Mouse (Mus musculus) kidney, postnatal 0 days (tissue): ENCODE measurements around the gene Ece2. TPM values are rescaled to one million over a fixed set of nuclear protein-coding genes. Genes with fewer than 3 reads are reported as not detected.

Experiments used
- ATAC-seq: fragments of 200-750 bp; cut with Nextera tagmentation; replicated peaks from 2 replicates; pipeline ENCODE4 v1.8.0; 2017; ENCODE audit warnings: low read depth, moderate number of reproducible peaks, moderate TSS enrichment, moderate library complexity; ENCODE audit not compliant: low FRiP score
- DNase-seq: peaks from one replicate; pipeline ENCODE4 v3.0.0-alpha.2; 2016; ENCODE audit warnings: low spot score
- H3K27ac ChIP-seq: fragments of 300-500 bp; sonication (generic); 2 replicates; pipeline ENCODE4 v1.5.1; 2014; ENCODE audit warnings: mild to moderate bottlenecking
- H3K27me3 ChIP-seq: fragments of 300-500 bp; sonication (generic); 2 replicates; pipeline ENCODE4 v1.6.1; 2014; ENCODE audit warnings: low read length, mixed read lengths; ENCODE audit not compliant: insufficient read depth
- H3K36me3 ChIP-seq: fragments of 300-500 bp; sonication (generic); 2 replicates; pipeline ENCODE4 v1.6.1; 2014; ENCODE audit warnings: low read length, mixed read lengths; ENCODE audit not compliant: insufficient read depth
- H3K4me1 ChIP-seq: fragments of 300-500 bp; sonication (generic); replicated peaks from 2 replicates; pipeline ENCODE4 v1.6.1; 2014; ENCODE audit warnings: antibody characterized with exemption, low read length, mixed read lengths; ENCODE audit not compliant: insufficient read depth
- H3K4me2 ChIP-seq: fragments of 300-500 bp; sonication (generic); 2 replicates; pipeline ENCODE4 v1.6.1; 2014; ENCODE audit warnings: mild to moderate bottlenecking, low read length, moderate library complexity, mixed read lengths
- H3K4me3 ChIP-seq: fragments of 300-500 bp; sonication (generic); replicated peaks from 2 replicates; pipeline ENCODE4 v1.5.1; 2014; ENCODE audit warnings: low read depth, low read length
- H3K9ac ChIP-seq: fragments of 300-500 bp; sonication (generic); 2 replicates; pipeline ENCODE4 v1.6.1; 2014; ENCODE audit warnings: low read depth, low read length
- H3K9me3 ChIP-seq: fragments of 300-500 bp; sonication (generic); replicated peaks from 2 replicates; pipeline ENCODE4 v1.6.1; 2016; ENCODE audit warnings: low read length, inconsistent platforms, mixed read lengths
- CTCF ChIP-seq: IDR thresholded peaks from 2 replicates; pipeline ENCODE4 v1.5.1; 2016; ENCODE audit warnings: antibody characterized with exemption, low read depth, mild to moderate bottlenecking, moderate library complexity
- WGBS: fragments of 180-500 bp; shearing (Covaris S2); extraction: QIAGEN DNeasy Blood & Tissue Kit; methylation state at CpG from one replicate; pipeline ENCODE4 v1.1.7; 2014; 5-methylcytosine and 5-hydroxymethylcytosine counted together
- polyA plus RNA-seq: library from polyadenylated mRNA; unstranded; fragments of >200 nt; fragmentation: Nextera tagmentation; extraction: Ambion mirVana; gene quantifications from 2 replicates; pipeline ENCODE4 v1.2.1, GENCODE M21; 2015

Gene Ece2
- polyA plus RNA-seq, 1 experiment from 2014 or later = 1.6 TPM

DNA sequence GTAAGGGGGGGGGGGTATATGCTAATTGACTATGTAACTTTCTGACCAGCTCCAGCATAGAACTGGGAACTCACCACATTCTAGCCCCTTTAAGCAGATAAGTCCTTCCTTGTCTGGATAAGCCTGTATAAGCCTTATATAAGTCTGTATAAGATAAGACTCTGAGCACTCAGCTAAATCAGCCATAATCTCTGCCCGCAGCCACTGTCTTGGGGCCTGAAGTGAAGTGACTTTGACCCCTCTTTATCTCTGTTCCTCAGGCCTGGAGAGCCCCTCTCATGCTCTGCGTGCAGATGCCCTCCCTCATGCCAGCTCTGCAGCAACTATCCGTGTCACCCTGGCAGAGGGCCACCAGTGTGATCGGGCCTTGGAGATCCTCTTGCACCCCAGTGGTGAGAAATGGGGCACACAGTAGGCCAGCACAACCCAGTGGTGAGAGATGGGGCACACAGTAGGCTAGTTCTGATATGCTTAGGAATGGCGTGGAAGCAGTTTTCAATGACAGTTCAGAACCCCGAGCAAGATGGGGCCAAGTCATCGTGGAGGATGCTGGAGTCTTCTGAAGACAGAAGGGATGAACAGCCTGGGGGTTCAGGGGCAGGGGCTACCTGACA is 34.5 kb upstream of the Ece2 start:
- Histone ChIP-seq H3K4me1 (peaks cover 8% of the 10 kb centered on the region), H3K27me3 (peaks cover 26% of the 10 kb centered on the region), H3K9me3 (no peaks in the 10 kb centered on the region), H3K4me3 (no peak overlapping the region), H3K27ac (no peak overlapping the region), H3K9ac (no peak overlapping the region), H3K36me3 (no peaks in the 10 kb centered on the region), H3K4me2 (no peak overlapping the region)
- ATAC-seq (no peak), DNase-seq (no peak)
- WGBS = 83% methylated on average over 7 of the region's 7 CpGs
- no peak for TF ChIP-seq CTCF

DNA sequence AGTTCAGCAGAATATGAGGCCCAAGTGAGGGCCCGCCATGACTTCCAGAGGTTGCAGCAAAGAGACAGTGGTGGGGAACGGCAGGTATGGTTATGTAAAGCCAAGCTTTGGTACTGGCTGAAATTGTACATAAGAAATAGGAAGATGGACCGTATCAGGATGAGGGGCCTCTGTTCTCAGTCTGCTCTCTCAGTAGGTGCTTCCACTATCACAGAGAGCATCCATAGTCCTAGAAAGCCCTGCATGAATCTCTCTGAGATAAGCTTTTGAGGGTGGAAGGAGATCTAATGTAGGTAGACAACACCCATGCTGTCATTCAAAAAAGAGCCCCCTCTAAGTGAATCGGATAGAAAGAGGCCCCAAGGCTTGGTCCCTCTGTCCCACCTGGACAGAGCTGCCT is 33.9 kb upstream of the Ece2 start:
- peaks cover 4% of the 10 kb centered on the region for H3K4me1 ChIP-seq
- peaks cover 23% of the 10 kb centered on the region for H3K27me3 ChIP-seq
- DNase-seq (no peak), ATAC-seq (no peak)
- no peak overlapping the region for H3K27ac ChIP-seq
- WGBS = 84% methylated on average over 4 of the region's 4 CpGs
- H3K4me2 ChIP-seq = no peak overlapping the region
- no peak overlapping the region for H3K9ac ChIP-seq
- no peaks in the 10 kb centered on the region for H3K36me3 ChIP-seq
- H3K4me3 ChIP-seq = no peak overlapping the region
- H3K9me3 ChIP-seq = no peaks in the 10 kb centered on the region
- TF ChIP-seq CTCF = no peak

DNA sequence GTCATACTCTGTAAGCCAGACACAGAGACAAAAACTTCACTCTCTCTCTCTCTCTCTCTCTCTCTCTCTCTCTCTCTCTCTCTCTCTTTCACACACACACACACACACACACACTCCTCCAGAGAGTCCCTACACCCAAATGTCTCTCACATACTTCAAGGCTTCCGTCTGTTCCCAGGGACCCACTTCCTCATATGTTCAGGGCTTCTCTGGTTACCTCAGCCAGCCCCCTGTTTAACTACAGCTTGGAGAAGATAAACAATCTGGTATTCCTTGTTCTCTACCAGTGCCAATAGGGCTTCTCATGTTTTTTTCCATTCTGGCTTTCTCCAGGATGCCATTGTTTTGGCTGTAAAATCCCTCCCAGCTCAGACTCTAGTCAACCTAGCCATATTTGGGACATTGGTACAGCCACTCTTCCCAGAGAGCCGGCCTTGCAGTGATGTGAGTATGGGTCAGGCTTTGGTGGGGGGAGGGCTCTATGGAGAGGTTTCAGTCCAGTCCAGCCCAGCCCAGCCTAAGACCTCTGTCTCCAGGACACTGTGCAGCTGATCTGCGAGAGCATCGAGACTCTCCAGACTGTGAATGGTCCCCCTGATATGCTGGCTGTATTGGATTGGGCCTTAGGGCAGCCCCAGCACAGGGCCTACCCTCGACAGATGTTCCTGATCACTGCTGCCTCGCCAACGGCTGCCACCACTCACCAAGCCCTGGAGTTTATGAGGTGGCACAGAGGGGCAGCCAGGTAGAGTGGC is 32.8 kb upstream of the Ece2 start:
- no peak overlapping the region for H3K9ac ChIP-seq
- no peak for TF ChIP-seq CTCF
- H3K36me3 ChIP-seq = no peaks in the 10 kb centered on the region
- H3K4me1 ChIP-seq = no peaks in the 10 kb centered on the region
- WGBS = 31% methylated on average over 7 of the region's 7 CpGs
- DNase-seq = no peak
- H3K4me2 ChIP-seq = no peak overlapping the region
- H3K4me3 ChIP-seq = no peak overlapping the region
- no peaks in the 10 kb centered on the region for H3K9me3 ChIP-seq
- no peak overlapping the region for H3K27ac ChIP-seq
- peaks cover 11% of the 10 kb centered on the region for H3K27me3 ChIP-seq
- ATAC-seq = no peak

DNA sequence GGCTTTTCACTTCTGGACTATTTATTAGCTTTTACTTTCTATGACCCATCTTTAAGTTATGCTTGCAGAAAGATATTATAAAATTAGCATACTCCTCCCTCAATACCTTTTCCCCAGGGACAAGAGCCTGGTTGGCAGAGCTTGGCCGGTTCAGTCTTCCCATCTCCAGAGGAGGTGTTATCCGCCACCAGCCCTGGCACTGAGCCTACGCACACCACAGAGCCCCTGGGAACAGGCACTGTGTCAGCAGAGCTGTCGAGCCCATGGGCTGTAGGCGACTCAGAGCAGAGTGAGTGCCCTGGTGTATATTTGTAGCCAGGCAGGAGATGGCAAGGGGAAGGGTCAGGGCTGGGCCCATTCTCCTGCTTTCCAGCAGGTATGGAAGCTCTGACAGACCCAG is 29.1 kb upstream of the Ece2 start:
- H3K4me3 ChIP-seq = no peak overlapping the region
- H3K27ac ChIP-seq = no peak overlapping the region
- H3K4me2 ChIP-seq = no peak overlapping the region
- 0 out of 2 replicates have a peak, but pooled peaks cover 8% of the 10 kb centered on the region for H3K36me3 ChIP-seq
- H3K9me3 ChIP-seq = no peaks in the 10 kb centered on the region
- no peaks in the 10 kb centered on the region for H3K27me3 ChIP-seq
- TF ChIP-seq CTCF = no peak
- H3K4me1 ChIP-seq = no peaks in the 10 kb centered on the region
- 69% methylated on average over 5 of the region's 5 CpGs for WGBS
- ATAC-seq = no peak
- no peak for DNase-seq
- H3K9ac ChIP-seq = no peak overlapping the region

GRCm38 (mm10) chr16:20604705-20605104 is 24.9 kb upstream of the Ece2 start:
- H3K27ac ChIP-seq = no peak overlapping the region
- no peaks in the 10 kb centered on the region for H3K27me3 ChIP-seq
- H3K9ac ChIP-seq = no peak overlapping the region
- H3K4me3 ChIP-seq = no peak overlapping the region
- no peak for DNase-seq
- no peak overlapping the region for H3K4me2 ChIP-seq
- WGBS = 65% methylated on average over 9 of the region's 9 CpGs
- 0 out of 2 replicates have a peak, but pooled peaks cover under 1% of the 10 kb centered on the region for H3K4me1 ChIP-seq
- no peak for TF ChIP-seq CTCF
- no peaks in the 10 kb centered on the region for H3K9me3 ChIP-seq
- ATAC-seq = no peak
- H3K36me3 ChIP-seq = peaks cover 27% of the 10 kb centered on the region

- no peak for TF ChIP-seq CTCF
- ATAC-seq (peak; percentile 67), DNase-seq (peak; percentile 89)
- WGBS = under 1% methylated on average over 28 of the region's 28 CpGs
- peak overlapping the region; percentile 60 for H3K4me3 ChIP-seq
- peaks cover 5% of the 10 kb centered on the region; the same call in 1 of the 2 replicates for H3K4me1 ChIP-seq
- no peaks in the 10 kb centered on the region for H3K9me3 ChIP-seq
- H3K27me3 ChIP-seq = no peaks in the 10 kb centered on the region
- peak overlapping the region; percentile 72 for H3K9ac ChIP-seq
- H3K36me3 ChIP-seq = peaks cover 16% of the 10 kb centered on the region
- H3K27ac ChIP-seq = peak overlapping the region; percentile 76
- peak overlapping the region; percentile 74 for H3K4me2 ChIP-seq
Observed at GRCm38 (mm10) chr16:20610501-20611356, 18.9 kb upstream of the Ece2 start.
